Mouse (Mus musculus): ENCODE data around the gene Hmcn2.

Gene Hmcn2

DNA sequence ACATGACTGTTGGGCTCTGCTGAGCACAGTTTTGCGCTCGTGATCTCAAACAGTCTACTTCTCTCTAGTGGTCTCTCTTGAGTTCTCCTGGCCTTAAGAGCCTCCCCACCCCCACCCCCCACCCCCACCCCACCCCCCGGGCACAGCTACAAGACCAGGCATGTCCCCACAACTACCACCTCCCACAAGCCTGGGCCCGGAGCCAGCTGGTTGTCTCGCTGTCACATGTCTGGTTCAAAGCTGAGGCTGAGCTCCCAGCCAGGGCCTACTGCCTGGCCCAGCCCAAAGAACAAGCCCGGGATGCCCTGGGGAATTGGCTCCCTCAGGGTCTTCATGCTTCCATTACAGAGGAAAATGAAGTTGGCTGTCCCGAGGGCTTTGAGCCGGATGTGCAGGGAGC, 140.1 kb downstream of the Hmcn2 start:
- DNase-seq (ENCODE audit: low spot score in 2 of 2): peak in 1 of 2 experiments; percentile 66

- DNase-seq (ENCODE audit: low spot score in 2 of 2): no peak
These were observed 141.2 kb downstream of the Hmcn2 start for GRCm38 (mm10) chr2:31455418-31455817.

- DNase-seq (ENCODE audit: low spot score in 2 of 2): no peak
These were observed 144.2 kb downstream of the Hmcn2 start for GRCm38 (mm10) chr2:31458460-31458859.

DNA sequence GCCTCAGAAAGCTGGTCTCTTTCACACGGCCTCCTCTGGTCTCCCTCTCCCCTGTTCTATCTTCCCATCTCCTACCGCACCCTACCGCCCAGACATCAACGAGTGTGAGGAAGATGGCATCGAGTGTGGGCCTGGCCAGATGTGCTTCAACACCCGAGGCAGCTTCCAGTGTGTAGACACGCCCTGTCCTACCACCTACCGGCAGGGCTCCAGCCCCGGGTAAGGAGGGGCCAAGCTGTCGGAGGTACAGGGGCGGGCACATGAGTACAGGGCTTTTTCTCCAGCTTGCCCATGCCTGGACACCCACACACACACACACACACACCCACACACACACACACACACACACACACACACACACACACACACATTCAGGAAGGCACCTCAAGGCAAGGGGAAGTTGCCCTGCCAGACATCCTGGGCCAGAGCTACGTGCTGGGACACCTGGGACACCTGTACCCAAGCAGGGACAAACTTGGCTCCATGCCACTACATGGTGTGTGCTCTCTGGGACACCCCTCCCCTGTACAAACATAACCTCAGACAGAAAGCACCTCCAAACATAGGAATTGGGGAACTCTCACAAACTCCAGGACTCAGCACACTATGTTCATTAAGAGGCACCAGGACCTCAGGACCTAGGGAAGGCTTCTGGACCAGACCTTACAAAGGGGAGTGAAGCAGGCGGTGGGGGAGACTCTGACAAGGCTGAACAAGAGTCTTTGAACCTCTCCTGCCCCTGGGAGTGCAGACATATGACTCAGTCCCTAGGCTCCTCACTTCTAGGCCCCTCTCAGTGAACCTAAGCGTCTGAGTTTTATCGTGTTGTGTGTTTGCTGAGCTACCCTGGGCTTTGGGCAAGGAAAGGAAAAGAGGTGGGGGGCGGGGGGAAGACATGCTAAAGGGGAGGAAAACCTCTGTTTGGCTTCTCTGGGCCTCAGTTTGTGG, 145.0 kb downstream of the Hmcn2 start:
- DNase-seq (ENCODE audit: low spot score in 2 of 2): no peak

DNA sequence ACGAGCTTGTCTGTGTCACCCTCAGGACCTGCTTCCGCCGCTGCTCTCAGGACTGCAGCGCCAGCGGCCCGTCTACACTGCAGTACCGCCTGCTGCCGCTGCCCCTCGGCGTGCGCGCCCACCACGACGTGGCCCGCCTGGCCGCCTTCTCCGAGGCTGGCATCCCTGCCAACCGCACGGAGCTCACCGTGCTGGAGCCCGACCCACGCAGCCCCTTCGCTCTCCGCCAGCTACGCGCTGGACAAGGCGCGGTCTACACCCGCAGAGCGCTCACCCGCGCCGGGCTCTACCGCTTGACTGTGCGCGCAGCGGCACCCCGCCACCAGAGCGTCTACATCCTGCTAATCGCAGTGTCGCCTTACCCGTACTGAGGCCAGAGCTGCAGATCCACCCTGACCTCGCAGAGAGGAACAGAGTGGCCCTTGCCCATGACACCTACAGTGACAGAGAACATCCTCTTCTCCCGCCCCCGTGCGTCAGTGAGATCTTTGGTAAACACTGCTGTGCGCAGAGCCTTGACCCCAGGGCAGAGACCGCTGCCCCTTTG, 145.9 kb downstream of the Hmcn2 start:
- peak in 1 of 2 experiments; percentile 53 for DNase-seq (ENCODE audit: low spot score in 2 of 2)

- DNase-seq (ENCODE audit: low spot score in 2 of 2): no peak
These were observed 146.7 kb downstream of the Hmcn2 start for GRCm38 (mm10) chr2:31460920-31461319.

- DNase-seq (ENCODE audit: low spot score in 2 of 2): no peak
These were observed 147.8 kb downstream of the Hmcn2 start for GRCm38 (mm10) chr2:31462051-31462450.

DNA sequence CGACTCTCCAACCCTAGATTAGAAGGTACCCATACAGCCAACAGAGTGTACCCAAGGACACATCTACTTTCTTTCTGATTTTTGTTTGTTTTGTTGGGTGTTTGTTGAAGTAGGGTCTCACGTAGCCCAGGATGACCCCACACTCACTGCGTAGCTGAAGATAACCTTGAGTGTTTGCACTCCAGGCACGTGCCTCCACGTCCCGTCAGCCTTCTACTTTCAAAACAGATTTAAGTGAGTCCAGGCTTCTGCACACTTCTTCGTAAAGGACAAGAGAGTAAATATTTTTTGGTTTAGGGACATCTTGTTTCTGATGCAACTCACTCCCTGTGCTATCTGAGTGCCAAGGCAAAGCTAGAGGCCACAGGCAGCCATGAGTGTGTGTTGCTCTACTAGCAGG, 149.0 kb downstream of the Hmcn2 start:
- no peak for DNase-seq (ENCODE audit: low spot score in 2 of 2)

GRCm38 (mm10) chr2:31463696-31464528, 149.7 kb downstream of the Hmcn2 start:
- no peak for DNase-seq (ENCODE audit: low spot score in 2 of 2)

GRCm38 (mm10) chr2:31464529-31464910, 150.3 kb downstream of the Hmcn2 start:
- DNase-seq (ENCODE audit: low spot score in 2 of 2): no peak

- no peak for DNase-seq (ENCODE audit: low spot score in 2 of 2)
These were observed 153.2 kb downstream of the Hmcn2 start for GRCm38 (mm10) chr2:31467457-31467856.

DNA sequence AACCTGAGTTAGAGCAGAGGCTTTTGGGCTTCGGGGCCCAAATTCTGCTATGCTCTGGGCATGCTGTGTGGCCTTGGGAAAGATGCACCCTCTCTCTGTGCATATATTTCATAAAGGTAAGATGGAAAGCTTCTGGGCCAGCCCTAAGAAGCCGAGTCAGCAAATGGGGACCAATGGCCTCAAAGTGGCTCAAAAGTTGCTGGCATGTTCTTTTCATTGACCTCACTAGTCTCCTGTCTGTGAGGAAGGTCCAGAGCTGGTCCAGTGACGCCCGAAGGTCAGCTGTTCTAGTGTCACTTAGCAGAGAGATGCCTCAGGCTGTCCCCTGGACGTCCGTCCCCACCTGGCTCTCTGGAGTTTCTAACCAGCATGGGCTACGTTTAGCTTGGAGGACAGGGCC, 154.6 kb downstream of the Hmcn2 start:
- no peak for DNase-seq (ENCODE audit: low spot score in 2 of 2)

GRCm38 (mm10) chr2:31469480-31469879, 155.3 kb downstream of the Hmcn2 start:
- DNase-seq (ENCODE audit: low spot score in 2 of 2): no peak

GRCm38 (mm10) chr2:31469931-31470682, 155.9 kb downstream of the Hmcn2 start, which contains the start of gene Ass1:
Gene Ass1, plus strand, starts transcription at chr2:31470207.
- DNase-seq (ENCODE audit: low spot score in 2 of 2): peak; percentile 69 to 79

DNA sequence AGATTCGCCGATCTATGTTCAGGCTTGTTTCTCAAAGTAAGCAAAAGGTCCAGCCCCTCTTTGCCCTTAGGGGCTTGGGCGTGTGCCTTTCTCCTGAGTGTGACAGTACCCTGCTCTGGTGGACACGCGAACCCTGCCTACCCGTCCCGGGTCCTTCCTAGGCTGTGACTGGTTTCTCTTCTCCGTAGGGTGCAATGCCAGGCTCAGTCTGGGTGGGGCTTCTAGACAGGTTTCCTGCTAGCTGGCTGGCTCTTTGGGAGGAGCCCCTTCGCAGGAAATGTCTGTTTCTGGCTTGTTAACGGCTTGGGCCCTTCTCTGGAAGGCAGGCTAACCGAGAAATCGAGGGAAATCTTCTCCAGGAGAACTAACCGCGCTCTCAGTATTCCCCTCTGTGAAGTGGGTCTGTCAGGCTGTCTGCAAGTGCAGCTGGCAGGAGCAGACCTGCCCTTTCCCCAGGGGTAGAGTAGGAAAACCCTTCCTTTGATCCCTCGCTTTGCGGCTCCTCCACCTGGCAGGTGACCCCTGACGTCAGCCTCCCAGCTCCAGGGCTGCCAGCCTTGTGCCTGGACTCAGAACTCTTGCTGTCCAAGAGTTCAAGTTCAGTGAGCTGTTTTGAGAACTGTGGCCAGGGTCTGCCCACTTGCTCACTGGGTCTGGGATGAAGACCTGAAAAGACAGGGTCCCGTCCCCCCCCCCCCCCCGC, 156.6 kb downstream of the Hmcn2 start:
- DNase-seq (ENCODE audit: low spot score in 2 of 2): no peak

DNA sequence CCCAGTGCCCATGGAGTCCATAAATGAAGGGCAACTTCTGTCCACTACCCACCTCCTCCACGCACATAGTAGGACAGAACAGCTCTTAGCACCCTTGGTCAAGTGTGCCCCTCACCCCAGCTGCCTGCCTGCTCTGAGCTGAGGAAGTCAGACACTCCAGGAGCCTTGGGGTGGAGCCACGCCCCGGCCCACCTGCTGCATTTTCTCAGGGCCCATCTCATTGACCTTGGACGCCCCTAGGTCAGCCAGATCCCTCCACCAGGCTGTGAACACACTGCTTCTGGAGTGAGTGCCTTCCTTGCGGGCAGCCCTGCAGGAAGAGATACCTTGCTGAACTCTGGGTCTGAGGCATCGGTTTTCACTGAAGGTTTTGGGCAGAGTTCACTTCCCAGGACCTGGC, 157.4 kb downstream of the Hmcn2 start:
- DNase-seq (ENCODE audit: low spot score in 2 of 2): no peak

- no peak for DNase-seq (ENCODE audit: low spot score in 2 of 2)
These were observed 158.3 kb downstream of the Hmcn2 start for GRCm38 (mm10) chr2:31472406-31473065.

DNA sequence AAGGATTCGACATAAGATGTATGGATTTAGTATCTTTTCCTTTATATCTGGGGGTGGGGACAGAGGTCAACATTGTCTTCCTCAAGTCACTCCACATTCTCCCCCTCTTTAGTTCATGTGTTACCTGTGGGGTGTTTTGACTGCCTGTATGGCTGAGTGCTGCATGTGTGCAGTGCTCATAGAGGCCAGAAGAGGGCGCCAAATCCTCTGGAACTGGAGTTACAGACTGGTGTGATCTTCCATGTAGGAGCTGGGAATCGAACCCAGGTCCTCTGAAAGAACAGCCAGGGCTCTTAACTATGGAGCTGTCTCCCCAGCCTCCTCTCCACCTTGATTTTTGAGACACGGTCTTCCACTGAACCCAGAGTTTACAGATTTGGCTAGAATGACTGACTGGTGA, 159.7 kb downstream of the Hmcn2 start:
- DNase-seq (ENCODE audit: low spot score in 2 of 2): no peak

- no peak for DNase-seq (ENCODE audit: low spot score in 2 of 2)
These were observed 160.5 kb downstream of the Hmcn2 start for GRCm38 (mm10) chr2:31474686-31475085.

- DNase-seq (ENCODE audit: low spot score in 2 of 2): no peak
These were observed 162.0 kb downstream of the Hmcn2 start for GRCm38 (mm10) chr2:31476107-31476820.

All from urinary bladder, postnatal 4 days (tissue).